Mouse (Mus musculus) midbrain, embryonic 14.5 days (tissue): ENCODE data around the gene Ptpn14. TPM values are rescaled to one million over a fixed set of nuclear protein-coding genes. Genes with fewer than 3 reads are reported as not detected.
A peak's percentile ranks its signal among the peaks of the same experiment; 100 is the strongest.

Source experiments
- ATAC-seq: fragments of 200-750 bp; cut with Nextera tagmentation; 2 replicates; pipeline ENCODE4 v1.8.0; 2017; ENCODE audit warnings: moderate number of reproducible peaks, moderate library complexity; ENCODE audit not compliant: low FRiP score, low TSS enrichment
- DNase-seq: peaks from one replicate; pipeline ENCODE4 v3.0.0-alpha.2; 2015
- H3K27ac ChIP-seq: fragments of 300-500 bp; sonication (generic); replicated peaks from 2 replicates; pipeline ENCODE4 v1.5.1; 2014; ENCODE audit warnings: mild to moderate bottlenecking, low read depth, low read length, moderate library complexity
- H3K27me3 ChIP-seq: fragments of 300-500 bp; sonication (generic); 2 replicates; pipeline ENCODE4 v1.6.1; 2014; ENCODE audit warnings: low read length, control low read depth, mixed read lengths; ENCODE audit not compliant: control insufficient read depth, insufficient read depth
- H3K36me3 ChIP-seq: fragments of 300-500 bp; sonication (generic); 2 replicates; pipeline ENCODE4 v1.6.1; 2014; ENCODE audit warnings: low read length, control low read depth; ENCODE audit not compliant: control insufficient read depth, insufficient read depth
- H3K4me1 ChIP-seq: fragments of 300-500 bp; sonication (generic); 2 replicates; pipeline ENCODE4 v1.6.1; 2014; ENCODE audit warnings: mild to moderate bottlenecking, antibody characterized with exemption, low read length, control low read depth; ENCODE audit not compliant: control insufficient read depth, insufficient read depth
- H3K4me2 ChIP-seq: fragments of 300-500 bp; sonication (generic); 2 replicates; pipeline ENCODE4 v1.6.1; 2014; ENCODE audit warnings: mild to moderate bottlenecking, low read length, moderate library complexity
- H3K4me3 ChIP-seq: fragments of 300-500 bp; sonication (generic); replicated peaks from 2 replicates; pipeline ENCODE4 v1.5.1; 2014; ENCODE audit warnings: low read depth, low read length
- H3K9ac ChIP-seq: fragments of 300-500 bp; sonication (generic); replicated peaks from 2 replicates; pipeline ENCODE4 v1.6.1; 2014; ENCODE audit warnings: mild to moderate bottlenecking, low read length, moderate library complexity
- H3K9me3 ChIP-seq: fragments of 300-500 bp; sonication (generic); 2 replicates; pipeline ENCODE4 v1.6.1; 2016; ENCODE audit warnings: low read length, control low read depth, mixed read lengths; ENCODE audit not compliant: control insufficient read depth
- WGBS: fragments of 180-500 bp; shearing (Covaris S2); extraction: QIAGEN DNeasy Blood & Tissue Kit; methylation state at CpG from one replicate; pipeline ENCODE4 v1.1.7; 2014; 5-methylcytosine and 5-hydroxymethylcytosine counted together
- polyA plus RNA-seq: library from polyadenylated mRNA; unstranded; fragments of >200 nt; fragmentation: Nextera tagmentation; extraction: Ambion mirVana; gene quantifications from 2 replicates; pipeline ENCODE4 v1.2.1, GENCODE M21; 2014

The Ptpn14 gene
- polyA plus RNA-seq, 1 experiment from 2014 or later, result 1.7 TPM

GRCm38 (mm10) chr1:189872050-189872449 is 144.0 kb downstream of the Ptpn14 start:
- 63% methylated on average over 4 of the region's 4 CpGs for WGBS

GRCm38 (mm10) chr1:189873591-189873990 is 145.5 kb downstream of the Ptpn14 start:
- ATAC-seq, result no peak
- WGBS, result 91% methylated on average over 8 of the region's 8 CpGs
- no peak overlapping the region for H3K4me3 ChIP-seq

More at GRCm38 (mm10) chr1:189872050-189872449, 144.0 kb downstream of the Ptpn14 start:
- no peak overlapping the region for H3K27ac ChIP-seq
- ATAC-seq (no peak), DNase-seq (peak; percentile 51)
- no peaks in the 10 kb centered on the region for H3K36me3 ChIP-seq
- H3K4me2 ChIP-seq, result no peak overlapping the region
- H3K4me1 ChIP-seq, result 0 out of 2 replicates have a peak, but pooled peaks cover 4% of the 10 kb centered on the region
- no peak overlapping the region for H3K4me3 ChIP-seq
- H3K27me3 ChIP-seq, result no peaks in the 10 kb centered on the region
- no peak overlapping the region for H3K9ac ChIP-seq
- H3K9me3 ChIP-seq, result no peaks in the 10 kb centered on the region

GRCm38 (mm10) chr1:189875439-189875861 is 147.4 kb downstream of the Ptpn14 start:
- H3K4me1 ChIP-seq, result 0 out of 2 replicates have a peak, but pooled peaks cover 4% of the 10 kb centered on the region
- ATAC-seq, result no peak
- no peak overlapping the region for H3K9ac ChIP-seq
- no peak for DNase-seq
- 42% methylated on average over 6 of the region's 6 CpGs for WGBS
- no peaks in the 10 kb centered on the region for H3K9me3 ChIP-seq
- H3K4me2 ChIP-seq, result no peak overlapping the region
- no peak overlapping the region for H3K27ac ChIP-seq
- no peaks in the 10 kb centered on the region for H3K27me3 ChIP-seq
- no peaks in the 10 kb centered on the region for H3K36me3 ChIP-seq
- H3K4me3 ChIP-seq, result no peak overlapping the region

More at GRCm38 (mm10) chr1:189873591-189873990, 145.5 kb downstream of the Ptpn14 start:
- no peak overlapping the region for H3K27ac ChIP-seq
- H3K4me2 ChIP-seq, result no peak overlapping the region
- no peaks in the 10 kb centered on the region for H3K27me3 ChIP-seq
- DNase-seq, result no peak
- 0 out of 2 replicates have a peak, but pooled peaks cover 4% of the 10 kb centered on the region for H3K4me1 ChIP-seq
- no peak overlapping the region for H3K9ac ChIP-seq
- H3K9me3 ChIP-seq, result no peaks in the 10 kb centered on the region
- no peaks in the 10 kb centered on the region for H3K36me3 ChIP-seq

GRCm38 (mm10) chr1:189876162-189876561 is 148.1 kb downstream of the Ptpn14 start:
- Histone ChIP-seq H3K4me3 (no peak overlapping the region), H3K27ac (no peak overlapping the region), H3K4me2 (no peak overlapping the region), H3K4me1 (0 out of 2 replicates have a peak, but pooled peaks cover 4% of the 10 kb centered on the region), H3K36me3 (no peaks in the 10 kb centered on the region), H3K9ac (no peak overlapping the region), H3K27me3 (no peaks in the 10 kb centered on the region), H3K9me3 (no peaks in the 10 kb centered on the region)
- DNase-seq, result no peak
- ATAC-seq, result no peak
- WGBS, result 80% methylated on average over 8 of the region's 8 CpGs

- ATAC-seq (no peak), DNase-seq (no peak)
- no peak overlapping the region for H3K9ac ChIP-seq
- H3K27ac ChIP-seq, result no peak overlapping the region
- no peaks in the 10 kb centered on the region for H3K4me1 ChIP-seq
- 69% methylated on average over 2 of the region's 2 CpGs for WGBS
- no peaks in the 10 kb centered on the region for H3K36me3 ChIP-seq
- no peak overlapping the region for H3K4me3 ChIP-seq
- no peak overlapping the region for H3K4me2 ChIP-seq
- H3K27me3 ChIP-seq, result no peaks in the 10 kb centered on the region
- H3K9me3 ChIP-seq, result no peaks in the 10 kb centered on the region
Observed at GRCm38 (mm10) chr1:189879212-189879611, 151.1 kb downstream of the Ptpn14 start.

- Histone ChIP-seq H3K27ac (no peak overlapping the region), H3K9ac (no peak overlapping the region), H3K9me3 (no peaks in the 10 kb centered on the region), H3K36me3 (no peaks in the 10 kb centered on the region), H3K4me1 (peaks cover 4% of the 10 kb centered on the region; the same call in 1 of the 2 replicates), H3K4me2 (no peak overlapping the region), H3K4me3 (no peak overlapping the region), H3K27me3 (no peaks in the 10 kb centered on the region)
- DNase-seq (no peak), ATAC-seq (no peak)
- WGBS, result 69% methylated on average over 8 of the region's 8 CpGs
Observed at GRCm38 (mm10) chr1:189879965-189880364, 151.9 kb downstream of the Ptpn14 start.

GRCm38 (mm10) chr1:189880745-189881144 is 152.7 kb downstream of the Ptpn14 start:
- Histone ChIP-seq H3K36me3 (no peaks in the 10 kb centered on the region), H3K4me2 (no peak overlapping the region), H3K9ac (no peak overlapping the region), H3K27ac (no peak overlapping the region), H3K4me3 (no peak overlapping the region), H3K27me3 (no peaks in the 10 kb centered on the region), H3K9me3 (no peaks in the 10 kb centered on the region), H3K4me1 (peaks cover 6% of the 10 kb centered on the region; the same call in 1 of the 2 replicates)
- DNase-seq (no peak), ATAC-seq (no peak)
- 70% methylated on average over 14 of the region's 14 CpGs for WGBS

- Histone ChIP-seq H3K9ac (no peak overlapping the region), H3K4me3 (no peak overlapping the region), H3K4me1 (peaks cover 6% of the 10 kb centered on the region; the same call in 1 of the 2 replicates), H3K4me2 (no peak overlapping the region), H3K9me3 (no peaks in the 10 kb centered on the region), H3K36me3 (no peaks in the 10 kb centered on the region), H3K27ac (no peak overlapping the region), H3K27me3 (no peaks in the 10 kb centered on the region)
- ATAC-seq, result no peak
- DNase-seq, result peak; percentile 65
- WGBS, result 49% methylated on average over 7 of the region's 7 CpGs
Observed at GRCm38 (mm10) chr1:189882886-189883285, 154.8 kb downstream of the Ptpn14 start.

- no peaks in the 10 kb centered on the region for H3K9me3 ChIP-seq
- ATAC-seq, result no peak
- WGBS, result 35% methylated on average over 18 of the region's 18 CpGs
- DNase-seq, result peak; percentile 53
- no peak overlapping the region for H3K4me2 ChIP-seq
- no peaks in the 10 kb centered on the region for H3K36me3 ChIP-seq
- no peaks in the 10 kb centered on the region for H3K27me3 ChIP-seq
- H3K4me3 ChIP-seq, result no peak overlapping the region
- peaks cover 6% of the 10 kb centered on the region; the same call in 1 of the 2 replicates for H3K4me1 ChIP-seq
- no peak overlapping the region for H3K27ac ChIP-seq
- H3K9ac ChIP-seq, result no peak overlapping the region
Observed at GRCm38 (mm10) chr1:189883531-189884170, 155.6 kb downstream of the Ptpn14 start.
